Mouse (Mus musculus): ENCODE measurements around the gene Mfsd4a. TPM values are rescaled to one million over a fixed set of nuclear protein-coding genes. Genes with fewer than 3 reads are reported as not detected.

Gene Mfsd4a
- polyA plus RNA-seq, 1 experiment from 2014 or later, result 6.9 TPM

DNA sequence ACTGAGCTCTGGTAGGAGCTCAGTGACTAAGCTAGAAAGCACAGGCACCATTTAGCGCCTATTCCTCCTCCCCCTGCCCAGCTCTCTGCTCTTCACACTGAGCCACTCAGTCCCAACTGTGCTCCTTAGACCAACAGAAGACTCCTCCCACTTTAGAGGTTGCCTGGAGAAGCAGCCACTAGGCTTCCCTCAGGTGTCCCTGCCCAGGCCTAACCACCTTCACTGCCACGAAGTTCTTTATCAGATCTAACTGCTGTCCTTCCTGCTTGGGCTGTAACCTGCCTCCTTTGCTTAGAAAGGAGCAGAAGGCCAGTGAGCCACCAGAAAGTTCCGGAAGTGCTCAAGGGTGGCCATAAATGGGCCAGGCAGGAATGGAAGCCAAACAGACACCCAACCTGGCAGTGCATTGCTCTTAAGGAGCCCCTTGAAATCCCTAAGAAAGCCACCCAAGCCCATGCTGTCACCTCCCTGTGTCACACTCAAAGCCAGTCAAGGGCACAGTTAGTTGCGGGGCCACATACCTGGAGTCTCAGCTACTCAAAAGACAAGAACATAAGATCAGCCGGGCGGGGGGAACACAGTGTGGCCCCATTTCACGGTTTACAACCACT, 12.7 kb downstream of the Mfsd4a start:
- 87% methylated on average over 7 of the region's 7 CpGs for WGBS

DNA sequence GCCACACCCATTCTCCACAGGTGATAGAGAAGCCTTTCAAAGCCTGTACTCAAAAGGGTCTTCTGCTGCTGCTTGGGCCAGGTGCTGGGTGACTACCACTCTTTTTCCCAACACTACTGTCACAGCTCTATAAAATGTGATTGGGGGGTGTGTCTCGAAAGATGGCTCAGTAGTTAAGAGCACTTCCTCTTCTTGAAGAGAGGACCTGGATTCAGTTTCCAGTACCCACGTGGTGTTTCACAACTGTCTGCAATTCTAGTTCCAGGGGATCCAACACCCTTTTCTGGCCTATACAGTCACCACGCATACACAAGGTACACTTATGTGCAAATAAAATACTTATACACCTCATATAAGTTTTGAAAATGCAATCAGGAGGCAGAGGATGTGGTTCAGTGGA, 13.5 kb downstream of the Mfsd4a start:
- Histone ChIP-seq H3K9ac (ENCODE audit: low read depth, low read length) (no peak overlapping the region), H3K4me1 (ENCODE audit: control insufficient read depth, insufficient read depth, low read depth, low read length) (no peaks in the 10 kb centered on the region), H3K4me3 (ENCODE audit: low read length) (no peak overlapping the region), H3K36me3 (ENCODE audit: control insufficient read depth, insufficient read depth, low read length) (peaks cover 2% of the 10 kb centered on the region; the same call in 1 of the 2 replicates), H3K9me3 (ENCODE audit: control insufficient read depth, low read length) (no peaks in the 10 kb centered on the region), H3K27me3 (replicated peaks; ENCODE audit: control insufficient read depth, insufficient read depth, low read length) (no peaks in the 10 kb centered on the region), H3K4me2 (ENCODE audit: low read length) (no peak overlapping the region), H3K27ac (ENCODE audit: low read depth, low read length) (no peak overlapping the region)
- ATAC-seq, result no peak
- 89% methylated on average over 3 of the region's 3 CpGs for WGBS

More for the DNA sequence above, 12.7 kb downstream of the Mfsd4a start:
- no peak overlapping the region for H3K4me3 ChIP-seq (ENCODE audit: low read length)
- peaks cover 2% of the 10 kb centered on the region; the same call in 1 of the 2 replicates for H3K36me3 ChIP-seq (ENCODE audit: control insufficient read depth, insufficient read depth, low read length)
- H3K4me2 ChIP-seq (ENCODE audit: low read length), result no peak overlapping the region
- H3K27ac ChIP-seq (ENCODE audit: low read depth, low read length), result no peak overlapping the region
- no peak for ATAC-seq
- no peaks in the 10 kb centered on the region for H3K9me3 ChIP-seq (ENCODE audit: control insufficient read depth, low read length)
- no peak overlapping the region for H3K9ac ChIP-seq (ENCODE audit: low read depth, low read length)
- H3K4me1 ChIP-seq (ENCODE audit: control insufficient read depth, insufficient read depth, low read depth, low read length), result no peaks in the 10 kb centered on the region
- no peaks in the 10 kb centered on the region for H3K27me3 ChIP-seq (replicated peaks; ENCODE audit: control insufficient read depth, insufficient read depth, low read length)

DNA sequence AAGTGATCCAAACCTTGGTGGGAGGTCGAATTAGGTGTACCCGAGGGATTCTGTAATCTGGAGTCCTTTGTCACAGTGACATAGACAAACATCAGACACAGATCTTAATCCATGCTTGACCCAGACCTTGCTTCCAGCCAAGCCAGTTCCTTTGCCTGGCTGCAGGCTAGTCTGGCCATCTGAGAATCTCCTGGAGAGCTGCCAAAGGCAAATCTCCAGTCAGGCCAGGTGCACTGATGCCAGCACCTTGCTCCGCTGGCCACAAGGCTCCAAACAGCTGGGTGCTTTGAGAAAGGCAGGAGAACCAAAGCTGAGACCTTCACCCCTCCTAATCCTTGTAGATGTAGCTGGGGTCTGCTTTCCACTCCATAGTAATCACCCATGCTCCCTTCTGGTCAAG, 16.1 kb downstream of the Mfsd4a start:
- Histone ChIP-seq H3K4me3 (ENCODE audit: low read length) (no peak overlapping the region), H3K4me1 (ENCODE audit: control insufficient read depth, insufficient read depth, low read depth, low read length) (no peaks in the 10 kb centered on the region), H3K4me2 (ENCODE audit: low read length) (no peak overlapping the region), H3K27me3 (replicated peaks; ENCODE audit: control insufficient read depth, insufficient read depth, low read length) (no peaks in the 10 kb centered on the region), H3K27ac (ENCODE audit: low read depth, low read length) (no peak overlapping the region), H3K36me3 (ENCODE audit: control insufficient read depth, insufficient read depth, low read length) (peaks cover 2% of the 10 kb centered on the region; the same call in 1 of the 2 replicates), H3K9ac (ENCODE audit: low read depth, low read length) (no peak overlapping the region), H3K9me3 (ENCODE audit: control insufficient read depth, low read length) (no peaks in the 10 kb centered on the region)
- no peak for ATAC-seq
- 85% methylated on average over 3 of the region's 3 CpGs for WGBS

DNA sequence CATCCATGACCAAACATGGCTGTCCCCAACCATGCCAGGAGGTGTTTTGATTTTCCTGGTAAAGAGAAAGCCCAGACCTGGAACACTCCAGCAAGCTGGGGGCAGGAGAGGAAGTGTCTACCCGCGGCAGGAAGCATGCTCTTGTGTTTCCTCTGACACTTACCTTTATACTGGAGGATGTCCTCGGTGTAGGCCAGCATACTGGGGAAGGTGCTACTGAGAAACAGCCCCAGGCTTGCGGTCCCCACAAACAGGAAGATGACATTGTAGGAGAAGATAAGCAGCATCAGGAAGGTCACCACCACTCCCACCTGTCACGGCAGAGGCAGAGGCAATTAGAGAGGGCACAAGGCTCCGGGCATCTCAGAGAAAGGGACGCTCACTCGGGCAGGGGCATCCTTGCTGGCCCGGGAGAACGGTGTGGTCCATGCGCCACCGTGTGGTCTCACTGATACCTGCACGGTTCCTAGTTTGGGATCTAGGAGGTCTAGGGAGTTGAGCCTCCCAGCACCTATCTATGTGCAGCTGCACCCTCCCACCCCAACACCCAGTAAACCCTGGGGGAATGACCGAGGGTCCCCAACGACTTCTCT, 21.6 kb downstream of the Mfsd4a start:
- H3K27ac ChIP-seq (ENCODE audit: low read depth, low read length), result no peak overlapping the region
- H3K36me3 ChIP-seq (ENCODE audit: control insufficient read depth, insufficient read depth, low read length), result no peaks in the 10 kb centered on the region
- peak; percentile 84 for ATAC-seq
- H3K9ac ChIP-seq (ENCODE audit: low read depth, low read length), result 0 out of 2 replicates have a peak overlapping the region, but pooled peaks have one; percentile 9
- no peaks in the 10 kb centered on the region for H3K9me3 ChIP-seq (ENCODE audit: control insufficient read depth, low read length)
- H3K4me3 ChIP-seq (ENCODE audit: low read length), result no peak overlapping the region
- 23% methylated on average over 15 of the region's 15 CpGs for WGBS
- no peaks in the 10 kb centered on the region; the same call in 1 of the 2 replicates for H3K4me1 ChIP-seq (ENCODE audit: control insufficient read depth, insufficient read depth, low read depth, low read length)
- H3K4me2 ChIP-seq (ENCODE audit: low read length), result no peak overlapping the region
- H3K27me3 ChIP-seq (replicated peaks; ENCODE audit: control insufficient read depth, insufficient read depth, low read length), result no peaks in the 10 kb centered on the region

DNA sequence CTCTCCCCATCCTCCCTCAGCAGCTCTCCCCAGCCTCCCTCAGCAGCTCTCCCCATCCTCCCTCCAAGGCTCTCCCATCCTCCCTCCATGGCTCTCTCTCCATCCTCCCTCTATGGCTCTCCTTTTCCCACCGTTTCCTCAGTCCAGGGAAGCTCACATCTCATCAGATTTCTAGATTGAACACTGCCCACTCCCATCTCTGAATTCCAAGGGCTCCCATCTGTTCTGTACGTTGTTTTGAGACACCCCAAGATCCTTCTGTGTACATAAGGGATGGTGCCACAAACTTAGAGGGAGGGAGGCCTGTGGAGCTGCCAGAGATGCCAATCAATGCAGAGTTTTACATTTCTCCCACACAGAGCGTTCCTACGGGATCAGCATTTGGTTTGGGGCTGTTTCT, 24.1 kb downstream of the Mfsd4a start:
- 59% methylated on average over 4 of the region's 4 CpGs for WGBS
- ATAC-seq, result no peak
- H3K36me3 ChIP-seq (ENCODE audit: control insufficient read depth, insufficient read depth, low read length), result no peaks in the 10 kb centered on the region
- no peaks in the 10 kb centered on the region for H3K27me3 ChIP-seq (replicated peaks; ENCODE audit: control insufficient read depth, insufficient read depth, low read length)
- H3K4me1 ChIP-seq (ENCODE audit: control insufficient read depth, insufficient read depth, low read depth, low read length), result no peaks in the 10 kb centered on the region; the same call in 1 of the 2 replicates
- H3K9ac ChIP-seq (ENCODE audit: low read depth, low read length), result no peak overlapping the region
- H3K9me3 ChIP-seq (ENCODE audit: control insufficient read depth, low read length), result no peaks in the 10 kb centered on the region
- H3K4me2 ChIP-seq (ENCODE audit: low read length), result no peak overlapping the region
- H3K27ac ChIP-seq (ENCODE audit: low read depth, low read length), result no peak overlapping the region
- H3K4me3 ChIP-seq (ENCODE audit: low read length), result no peak overlapping the region

DNA sequence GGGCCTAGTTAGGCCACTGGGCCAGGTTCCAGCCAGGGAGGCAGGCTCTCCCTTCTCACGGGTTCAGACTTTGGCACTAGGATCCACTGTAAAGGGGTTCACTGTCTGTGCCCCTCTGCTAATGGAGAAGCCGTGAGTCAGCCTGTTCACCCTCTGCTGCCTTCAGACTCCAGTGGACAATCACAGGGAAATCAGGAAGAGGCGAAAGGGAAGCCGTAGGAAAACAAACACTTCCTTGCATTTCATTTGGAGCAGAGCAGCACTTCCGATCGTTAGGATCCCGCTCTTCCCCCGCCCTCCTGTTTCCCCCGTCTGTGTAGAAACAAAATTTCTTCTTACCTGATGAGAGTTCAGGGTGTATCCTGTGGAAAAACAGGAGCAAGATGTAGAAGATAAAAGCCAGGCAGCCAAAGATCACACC, 27.7 kb downstream of the Mfsd4a start:
- Histone ChIP-seq H3K27ac (ENCODE audit: low read depth, low read length) (no peak overlapping the region), H3K4me3 (ENCODE audit: low read length) (no peak overlapping the region), H3K27me3 (replicated peaks; ENCODE audit: control insufficient read depth, insufficient read depth, low read length) (no peaks in the 10 kb centered on the region), H3K36me3 (ENCODE audit: control insufficient read depth, insufficient read depth, low read length) (0 out of 2 replicates have a peak, but pooled peaks cover 1% of the 10 kb centered on the region), H3K4me2 (ENCODE audit: low read length) (no peak overlapping the region), H3K9ac (ENCODE audit: low read depth, low read length) (no peak overlapping the region), H3K9me3 (ENCODE audit: control insufficient read depth, low read length) (no peaks in the 10 kb centered on the region), H3K4me1 (ENCODE audit: control insufficient read depth, insufficient read depth, low read depth, low read length) (no peaks in the 10 kb centered on the region)
- 62% methylated on average over 9 of the region's 9 CpGs for WGBS
- ATAC-seq, result no peak

DNA sequence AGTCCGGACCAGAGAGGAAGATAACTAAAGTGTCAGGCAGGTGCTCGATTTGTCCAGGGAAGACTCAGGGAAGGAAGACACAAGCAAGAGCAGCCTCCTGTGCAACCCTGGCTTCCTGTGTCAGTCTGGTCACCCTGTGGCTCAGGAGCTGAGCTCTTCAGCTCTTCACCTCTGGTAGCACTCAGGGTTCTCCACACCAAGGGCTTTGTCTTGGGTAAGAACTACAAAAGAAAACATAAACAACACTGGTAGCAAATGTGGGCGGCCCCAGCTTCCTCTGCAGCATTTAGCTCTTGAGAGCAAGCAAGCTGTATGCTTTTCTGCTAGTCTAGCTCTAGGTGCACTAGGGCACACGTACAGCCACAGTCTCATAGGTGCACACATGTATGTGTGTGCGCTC, 29.1 kb downstream of the Mfsd4a start:
- H3K36me3 ChIP-seq (ENCODE audit: control insufficient read depth, insufficient read depth, low read length), result 0 out of 2 replicates have a peak, but pooled peaks cover 4% of the 10 kb centered on the region
- no peaks in the 10 kb centered on the region for H3K27me3 ChIP-seq (replicated peaks; ENCODE audit: control insufficient read depth, insufficient read depth, low read length)
- no peak overlapping the region for H3K9ac ChIP-seq (ENCODE audit: low read depth, low read length)
- H3K4me1 ChIP-seq (ENCODE audit: control insufficient read depth, insufficient read depth, low read depth, low read length), result no peaks in the 10 kb centered on the region
- H3K9me3 ChIP-seq (ENCODE audit: control insufficient read depth, low read length), result no peaks in the 10 kb centered on the region
- WGBS, result 86% methylated on average over 5 of the region's 5 CpGs
- H3K27ac ChIP-seq (ENCODE audit: low read depth, low read length), result no peak overlapping the region
- H3K4me2 ChIP-seq (ENCODE audit: low read length), result no peak overlapping the region
- no peak overlapping the region for H3K4me3 ChIP-seq (ENCODE audit: low read length)
- no peak for ATAC-seq

DNA sequence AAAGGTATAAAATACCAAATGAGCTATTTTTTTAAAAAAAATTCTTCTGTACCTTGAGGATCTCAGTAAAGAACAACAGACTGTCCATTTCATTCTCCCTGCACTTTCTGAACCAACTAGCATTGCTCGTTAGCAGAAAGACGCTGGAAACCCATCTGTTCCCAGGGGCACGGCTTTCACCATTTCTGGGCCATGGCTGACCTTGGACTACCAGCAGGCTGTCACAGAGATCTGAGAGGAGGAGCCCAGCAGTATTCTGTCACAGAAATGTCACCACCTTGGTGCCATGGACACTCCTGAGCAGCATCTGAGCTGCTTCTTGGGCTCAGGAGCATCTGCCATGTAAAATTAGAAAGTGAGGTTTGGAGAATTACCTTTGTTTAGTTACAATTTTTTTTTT, 30.1 kb downstream of the Mfsd4a start:
- Histone ChIP-seq H3K4me2 (ENCODE audit: low read length) (no peak overlapping the region), H3K27me3 (replicated peaks; ENCODE audit: control insufficient read depth, insufficient read depth, low read length) (no peaks in the 10 kb centered on the region), H3K9me3 (ENCODE audit: control insufficient read depth, low read length) (no peaks in the 10 kb centered on the region), H3K4me3 (ENCODE audit: low read length) (no peak overlapping the region), H3K27ac (ENCODE audit: low read depth, low read length) (no peak overlapping the region), H3K36me3 (ENCODE audit: control insufficient read depth, insufficient read depth, low read length) (0 out of 2 replicates have a peak, but pooled peaks cover 5% of the 10 kb centered on the region), H3K9ac (ENCODE audit: low read depth, low read length) (no peak overlapping the region), H3K4me1 (ENCODE audit: control insufficient read depth, insufficient read depth, low read depth, low read length) (no peaks in the 10 kb centered on the region)
- WGBS, result 80% methylated on average over 3 of the region's 3 CpGs
- no peak for ATAC-seq

DNA sequence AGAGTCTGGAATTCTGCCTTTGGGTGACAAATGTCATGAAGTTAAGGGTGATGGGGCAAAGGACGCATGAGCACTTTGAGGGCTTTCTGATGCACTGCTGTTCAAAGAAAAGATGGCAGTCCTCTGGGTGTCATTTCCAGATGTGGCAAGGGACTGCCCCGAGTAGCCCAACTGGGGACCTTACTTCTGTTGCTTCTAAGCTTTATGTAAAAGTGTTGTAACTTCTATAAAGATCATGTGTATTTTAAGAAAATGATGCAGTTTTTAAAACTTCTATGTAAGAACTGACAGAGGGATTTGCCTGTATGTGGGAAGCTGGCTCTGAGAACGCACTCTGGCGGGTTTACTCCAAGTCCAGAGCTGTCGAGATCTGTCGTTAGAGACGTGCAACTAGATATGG, 35.7 kb downstream of the Mfsd4a start:
- Histone ChIP-seq H3K4me1 (ENCODE audit: control insufficient read depth, insufficient read depth, low read depth, low read length) (no peaks in the 10 kb centered on the region), H3K4me2 (ENCODE audit: low read length) (no peak overlapping the region), H3K4me3 (ENCODE audit: low read length) (no peak overlapping the region), H3K36me3 (ENCODE audit: control insufficient read depth, insufficient read depth, low read length) (0 out of 2 replicates have a peak, but pooled peaks cover 5% of the 10 kb centered on the region), H3K9ac (ENCODE audit: low read depth, low read length) (no peak overlapping the region), H3K9me3 (ENCODE audit: control insufficient read depth, low read length) (no peaks in the 10 kb centered on the region), H3K27me3 (replicated peaks; ENCODE audit: control insufficient read depth, insufficient read depth, low read length) (no peaks in the 10 kb centered on the region), H3K27ac (ENCODE audit: low read depth, low read length) (no peak overlapping the region)
- 94% methylated on average over 7 of the region's 7 CpGs for WGBS
- no peak for ATAC-seq

Measured in hindbrain, embryonic 16.5 days (tissue).